Mouse (Mus musculus) MEL (cell line): ENCODE results near the gene Fance. TPM values are rescaled to one million over a fixed set of nuclear protein-coding genes. Genes with fewer than 3 reads are reported as not detected.

Source experiments
- DNase-seq: peaks from one replicate; pipeline ENCODE4 v3.0.0; 2011; ENCODE audit warnings: low read depth, low spot score
- H3K27ac ChIP-seq: 2 replicates; pipeline ENCODE4 v1.5.1; 2012; ENCODE audit warnings: low read depth, mild to moderate bottlenecking, control low read depth, low read length, moderate library complexity; ENCODE audit not compliant: control insufficient read depth
- H3K27me3 ChIP-seq, 2 experiments: fragments of 150-350 bp in 1 of 2; sonication (generic) in 1 of 2; 2 replicates each; pipeline ENCODE4 v1.6.1; 2012; ENCODE audit warnings: low read length in 2 of 2, mild to moderate bottlenecking in 2 of 2, improper control_type of control experiment in 1 of 2, moderate library complexity in 1 of 2; ENCODE audit not compliant: insufficient read depth in 2 of 2, control insufficient read depth in 1 of 2
- H3K36me3 ChIP-seq, 2 experiments: 2 replicates each; pipeline ENCODE4 v1.6.1; 2012 to 2014; ENCODE audit warnings: low read length in 2 of 2, improper control_type of control experiment in 1 of 2, inconsistent platforms in 1 of 2, mild to moderate bottlenecking in 1 of 2; ENCODE audit not compliant: insufficient read depth in 2 of 2, control insufficient read depth in 1 of 2
- H3K4me1 ChIP-seq, 2 experiments: fragments of 150-350 bp in 1 of 2; sonication (generic) in 1 of 2; 2 replicates each; pipeline ENCODE4 v1.6.1; 2012; ENCODE audit warnings: low read length in 2 of 2, improper control_type of control experiment in 1 of 2, mild to moderate bottlenecking in 1 of 2; ENCODE audit not compliant: insufficient read depth in 2 of 2, control insufficient read depth in 1 of 2
- H3K4me3 ChIP-seq, 2 experiments: fragments of 150-350 bp in 1 of 2; sonication (generic) in 1 of 2; 2 replicates each; pipeline ENCODE4 v1.5.1; 2012; ENCODE audit warnings: low read depth in 2 of 2, low read length in 2 of 2, mild to moderate bottlenecking in 2 of 2, moderate library complexity in 2 of 2, control low read depth in 1 of 2, improper control_type of control experiment in 1 of 2; ENCODE audit not compliant: control insufficient read depth in 1 of 2, insufficient read depth in 1 of 2
- H3K79me2 ChIP-seq: 2 replicates; pipeline ENCODE4 v1.6.1; 2012; ENCODE audit warnings: mild to moderate bottlenecking, low read length, moderate library complexity; ENCODE audit not compliant: control insufficient read depth, poor library complexity, insufficient read depth
- H3K9ac ChIP-seq: 2 replicates; pipeline ENCODE4 v1.6.1; 2012; ENCODE audit warnings: low read depth, mild to moderate bottlenecking, control low read depth, low read length, moderate library complexity; ENCODE audit not compliant: control insufficient read depth, poor library complexity, severe bottlenecking
- H3K9me3 ChIP-seq: fragments of 150-350 bp; sonication (generic); replicated peaks from 2 replicates; pipeline ENCODE4 v1.6.1; 2012; ENCODE audit warnings: mild to moderate bottlenecking, low read length, improper control_type of control experiment, moderate library complexity; ENCODE audit not compliant: insufficient read depth
- CHD1 ChIP-seq: IDR thresholded peaks from 2 replicates; pipeline ENCODE4 v1.6.1; 2012; ENCODE audit warnings: low read depth, mild to moderate bottlenecking, inconsistent platforms, low read length, improper control_type of control experiment
- ETS1 ChIP-seq: IDR thresholded peaks from 2 replicates; pipeline ENCODE4 v1.6.1; 2012; ENCODE audit warnings: low read depth, mild to moderate bottlenecking, inconsistent platforms, low read length, improper control_type of control experiment, moderate library complexity
- GABPA ChIP-seq: IDR thresholded peaks from 2 replicates; pipeline ENCODE4 v1.6.1; 2012; ENCODE audit warnings: low read depth, mild to moderate bottlenecking, inconsistent platforms, low read length, improper control_type of control experiment, moderate library complexity
- GATA1 ChIP-seq: IDR thresholded peaks from 2 replicates; pipeline ENCODE4 v1.6.1; 2011; ENCODE audit warnings: low read depth, low read length, improper control_type of control experiment
- HCFC1 ChIP-seq: IDR thresholded peaks from 2 replicates; pipeline ENCODE4 v1.6.1; 2012; ENCODE audit warnings: low read depth, mild to moderate bottlenecking, inconsistent platforms, low read length, improper control_type of control experiment, moderate library complexity
- MAX ChIP-seq: IDR thresholded peaks from 2 replicates; pipeline ENCODE4 v1.6.1; 2011; ENCODE audit warnings: low read length, improper control_type of control experiment
- MAZ ChIP-seq: IDR thresholded peaks from 2 replicates; pipeline ENCODE4 v1.6.1; 2012; ENCODE audit warnings: low read depth, mild to moderate bottlenecking, inconsistent platforms, low read length, improper control_type of control experiment
- MXI1 ChIP-seq: IDR thresholded peaks from 2 replicates; pipeline ENCODE4 v1.6.1; 2011; ENCODE audit warnings: mild to moderate bottlenecking, low read depth, low read length, improper control_type of control experiment
- NELFE ChIP-seq: IDR thresholded peaks from 2 replicates; pipeline ENCODE4 v1.6.1; 2011; ENCODE audit warnings: low read depth, low read length, improper control_type of control experiment
- NRF1 ChIP-seq: IDR thresholded peaks from 2 replicates; pipeline ENCODE4 v1.6.1; 2014; ENCODE audit warnings: low read depth, mild to moderate bottlenecking, inconsistent platforms, low read length, improper control_type of control experiment, moderate library complexity; ENCODE audit not compliant: poor library complexity, insufficient read depth, severe bottlenecking
- POLR2AphosphoS5 ChIP-seq: IDR thresholded peaks from 2 replicates; pipeline ENCODE4 v1.6.1; 2012; ENCODE audit warnings: low read depth, borderline replicate concordance, mild to moderate bottlenecking, inconsistent platforms, low read length, moderate library complexity, mixed read lengths
- TBP ChIP-seq: IDR thresholded peaks from 2 replicates; pipeline ENCODE4 v1.8.0; 2011; ENCODE audit warnings: low read depth, low read length, improper control_type of control experiment
- UBTF ChIP-seq: IDR thresholded peaks from 2 replicates; pipeline ENCODE4 v1.6.1; 2012; ENCODE audit warnings: low read depth, mild to moderate bottlenecking, inconsistent platforms, low read length, improper control_type of control experiment, moderate library complexity, borderline replicate concordance; ENCODE audit not compliant: insufficient read depth
- USF2 ChIP-seq, 2 experiments: IDR thresholded peaks; 2 replicates each; pipeline ENCODE4 v1.6.1; 2011 to 2012; ENCODE audit warnings: improper control_type of control experiment in 2 of 2, low read length in 2 of 2, borderline replicate concordance in 1 of 2, inconsistent platforms in 1 of 2, low read depth in 1 of 2, mild to moderate bottlenecking in 1 of 2; ENCODE audit not compliant: insufficient read depth in 1 of 2
- ZKSCAN1 ChIP-seq: IDR thresholded peaks from 2 replicates; pipeline ENCODE4 v1.6.1; 2012; ENCODE audit warnings: low read depth, mild to moderate bottlenecking, inconsistent platforms, low read length, improper control_type of control experiment, moderate library complexity
- polyA plus RNA-seq, 2 experiments: library from polyadenylated mRNA; stranded (reverse) in 1 of 2; unstranded in 1 of 2; fragments of >175 nt in 1 of 2; fragments of >200 nt in 1 of 2; gene quantifications; 2 replicates each; pipeline versions ENCODE4 v1.2.1 to v1.2.4; 2012; ENCODE audit warnings: low replicate concordance in 2 of 2, low read depth in 1 of 2; ENCODE audit not compliant: insufficient read length in 2 of 2, insufficient read depth in 1 of 2, missing spikeins in 1 of 2
- total RNA-seq: library from RNA; depleted of rRNA; stranded (reverse); fragments of 300-350 nt; gene quantifications from 2 replicates; pipeline ENCODE4 v1.2.3, GENCODE M21; 2012

Gene Fance
- total and polyA plus RNA-seq, 3 experiments = 51.2 to 382 (median 105) TPM

- Histone ChIP-seq H3K4me3 (no peak overlapping the region), H3K36me3 (peaks cover 0 to 2% of the 10 kb centered on the region in 2 experiments; a peak in 1 of 4 replicates), H3K27me3 (no peaks in the 10 kb centered on the region), H3K4me1 (peaks cover 0 to 9% of the 10 kb centered on the region in 2 experiments; a peak in 2 of 4 replicates)
- TF ChIP-seq TBP (no peak), ZKSCAN1 (no peak), USF2 (IDR thresholded peaks at IDR 0.05; ENCODE audit: borderline replicate concordance in 1 of 2, insufficient read depth in 1 of 2, low read depth in 1 of 2, low read length in 2 of 2) (no peak), HCFC1 (no peak), CHD1 (no peak), NRF1 (no peak), NELFE (no peak), MAZ (no peak), MAX (no peak)
- TF ChIP-seq, all 39 proteins: peak for 0
- no peak overlapping the region for H3K27ac ChIP-seq
- H3K9ac ChIP-seq = no peak overlapping the region
- no peaks in the 10 kb centered on the region for H3K79me2 ChIP-seq
- DNase-seq = no peak
- no peaks in the 10 kb centered on the region for H3K9me3 ChIP-seq
These were observed 32.9 kb upstream of the Fance start for GRCm38 (mm10) chr17:28280423-28280800.

- peaks cover 0 to 9% of the 10 kb centered on the region in 2 experiments; a peak in 2 of 4 replicates for H3K4me1 ChIP-seq
- H3K27me3 ChIP-seq = no peaks in the 10 kb centered on the region
- H3K9me3 ChIP-seq = no peaks in the 10 kb centered on the region
- no peak for TF ChIP-seq ZKSCAN1
- no peak for TF ChIP-seq UBTF
- no peak overlapping the region for H3K27ac ChIP-seq
- H3K9ac ChIP-seq = no peak overlapping the region
- H3K79me2 ChIP-seq = no peaks in the 10 kb centered on the region
- H3K4me3 ChIP-seq = no peak overlapping the region
- no peak for DNase-seq
- H3K36me3 ChIP-seq = peaks cover 0 to 2% of the 10 kb centered on the region in 2 experiments; a peak in 1 of 4 replicates
These were observed 32.4 kb upstream of the Fance start for GRCm38 (mm10) chr17:28280831-28281377.

GRCm38 (mm10) chr17:28281866-28282441, 31.4 kb upstream of the Fance start:
- TF ChIP-seq UBTF = no peak
- no peak for TF ChIP-seq GABPA
- no peak for TF ChIP-seq POLR2AphosphoS5
- no peak for TF ChIP-seq MXI1
- TF ChIP-seq NRF1 = no peak
- TF ChIP-seq GATA1 = peak; percentile 53; the same call in 1 of the 2 replicates
- TF ChIP-seq ETS1 = 0 out of 2 replicates have a peak, but pooled peaks have one; percentile 55
- TF ChIP-seq HCFC1 = peak; percentile 32; the same call in 1 of the 2 replicates

More at GRCm38 (mm10) chr17:28281866-28282441, 31.4 kb upstream of the Fance start:
- no peak overlapping the region for H3K27ac ChIP-seq
- H3K4me3 ChIP-seq = no peak overlapping the region
- no peak overlapping the region for H3K9ac ChIP-seq
- peaks cover 0 to 2% of the 10 kb centered on the region in 2 experiments; a peak in 1 of 4 replicates for H3K36me3 ChIP-seq
- no peaks in the 10 kb centered on the region for H3K27me3 ChIP-seq
- peak; percentile 47 for DNase-seq
- no peaks in the 10 kb centered on the region for H3K79me2 ChIP-seq
- H3K9me3 ChIP-seq = no peaks in the 10 kb centered on the region
- peaks cover 0 to 9% of the 10 kb centered on the region in 2 experiments; a peak in 2 of 4 replicates for H3K4me1 ChIP-seq
